Mouse (Mus musculus) olfactory bulb, adult 2 months (tissue): ENCODE measurements around the gene Agpat3.

Experiments
- CTCF ChIP-seq: fragments of 200-500 bp; IDR thresholded peaks from 2 replicates; pipeline ENCODE4 v1.5.1; 2012; ENCODE audit warnings: low read depth, mild to moderate bottlenecking, low read length, moderate library complexity; ENCODE audit not compliant: insufficient read depth
- POLR2A ChIP-seq: fragments of 200-500 bp; IDR thresholded peaks from 2 replicates; pipeline ENCODE4 v1.6.1; 2012; ENCODE audit warnings: mild to moderate bottlenecking, low read depth, low read length, moderate library complexity; ENCODE audit not compliant: insufficient read depth

GRCm38 (mm10) chr10:78308617-78309016 is 43.7 kb downstream of the Agpat3 start:
- TF ChIP-seq CTCF, result no peak
- no peak for TF ChIP-seq POLR2A
